Mouse (Mus musculus) liver, embryonic 14.5 days (tissue): ENCODE measurements around the gene Faap24. TPM values are rescaled to one million over a fixed set of nuclear protein-coding genes. Genes with fewer than 3 reads are reported as not detected.

ENCODE experiments used
- ATAC-seq: fragments of 200-750 bp; cut with Nextera tagmentation; 2 replicates; pipeline ENCODE4 v1.8.0; 2017; ENCODE audit warnings: moderate number of reproducible peaks, mild to moderate bottlenecking, moderate library complexity; ENCODE audit not compliant: insufficient read depth
- DNase-seq, 3 experiments: peaks; one replicate each; pipeline ENCODE4 v3.0.0-alpha.2; 2012 to 2013; ENCODE audit warnings: low read depth in 3 of 3, low spot score in 3 of 3
- H3K27ac ChIP-seq: fragments of 300-500 bp; sonication (generic); 2 replicates; pipeline ENCODE4 v1.5.1; 2014; ENCODE audit warnings: moderate library complexity, mild to moderate bottlenecking, control low read depth, inconsistent platforms
- H3K27me3 ChIP-seq: fragments of 300-500 bp; sonication (generic); 2 replicates; pipeline ENCODE4 v1.6.1; 2014; ENCODE audit warnings: mild to moderate bottlenecking, low read length, moderate library complexity; ENCODE audit not compliant: control insufficient read depth, insufficient read depth
- H3K36me3 ChIP-seq: fragments of 300-500 bp; sonication (generic); replicated peaks from 2 replicates; pipeline ENCODE4 v1.6.1; 2014; ENCODE audit warnings: low read depth; ENCODE audit not compliant: control insufficient read depth, insufficient read depth
- H3K4me1 ChIP-seq, 2 experiments: fragments of 200-500 bp in 1 of 2; fragments of 300-500 bp in 1 of 2; sonication (generic) in 1 of 2; replicated peaks; 2 replicates each; pipeline ENCODE4 v1.6.1; 2012 to 2014; ENCODE audit warnings: antibody characterized with exemption in 1 of 2, inconsistent platforms in 1 of 2, low read length in 1 of 2; ENCODE audit not compliant: control insufficient read depth in 2 of 2, insufficient read depth in 2 of 2
- H3K4me2 ChIP-seq: fragments of 300-500 bp; sonication (generic); 2 replicates; pipeline ENCODE4 v1.6.1; 2014; ENCODE audit warnings: low read depth, mild to moderate bottlenecking, control low read depth, moderate library complexity
- H3K4me3 ChIP-seq, 2 experiments: fragments of 200-500 bp in 1 of 2; fragments of 300-500 bp in 1 of 2; sonication (generic) in 1 of 2; 2 replicates each; pipeline ENCODE4 v1.5.1; 2012 to 2014; ENCODE audit warnings: low read depth in 2 of 2, low read length in 2 of 2, mild to moderate bottlenecking in 2 of 2, control low read depth in 1 of 2, inconsistent platforms in 1 of 2, moderate library complexity in 1 of 2; ENCODE audit not compliant: insufficient read depth in 1 of 2
- H3K9ac ChIP-seq: fragments of 300-500 bp; sonication (generic); replicated peaks from 2 replicates; pipeline ENCODE4 v1.6.1; 2014; ENCODE audit warnings: mild to moderate bottlenecking, control low read depth, moderate library complexity
- H3K9me3 ChIP-seq: fragments of 300-500 bp; sonication (generic); 2 replicates; pipeline ENCODE4 v1.6.1; 2016; ENCODE audit warnings: low read length, mixed read lengths; ENCODE audit not compliant: control insufficient read depth
- CTCF ChIP-seq: IDR thresholded peaks from 2 replicates; pipeline ENCODE4 v1.5.1; 2016; ENCODE audit warnings: antibody characterized with exemption, low read depth, control low read depth
- EP300 ChIP-seq: IDR thresholded peaks from 2 replicates; pipeline ENCODE4 v1.6.1; 2016; ENCODE audit warnings: antibody characterized with exemption, low read depth
- whole genome bisulfite sequencing: fragments of 180-500 bp; shearing (Covaris S2); extraction: QIAGEN DNeasy Blood & Tissue Kit; methylation state at CpG from one replicate; pipeline ENCODE4 v1.1.7; 2014; ENCODE audit not compliant: insufficient replicate concordance; 5-methylcytosine and 5-hydroxymethylcytosine counted together
- polyA plus RNA-seq, 2 experiments: library from polyadenylated mRNA; depleted of rRNA in 1 of 2; stranded (reverse) in 1 of 2; unstranded in 1 of 2; fragments of >200 nt; fragmentation: Nextera tagmentation in 1 of 2; extraction: Ambion mirVana in 1 of 2; gene quantifications; 2 replicates each; pipeline versions ENCODE4 v1.2.1 to v1.2.3; 2012 to 2014

Gene Faap24
- polyA plus RNA-seq, 2 experiments = 8.1 to 19.1 TPM

DNA sequence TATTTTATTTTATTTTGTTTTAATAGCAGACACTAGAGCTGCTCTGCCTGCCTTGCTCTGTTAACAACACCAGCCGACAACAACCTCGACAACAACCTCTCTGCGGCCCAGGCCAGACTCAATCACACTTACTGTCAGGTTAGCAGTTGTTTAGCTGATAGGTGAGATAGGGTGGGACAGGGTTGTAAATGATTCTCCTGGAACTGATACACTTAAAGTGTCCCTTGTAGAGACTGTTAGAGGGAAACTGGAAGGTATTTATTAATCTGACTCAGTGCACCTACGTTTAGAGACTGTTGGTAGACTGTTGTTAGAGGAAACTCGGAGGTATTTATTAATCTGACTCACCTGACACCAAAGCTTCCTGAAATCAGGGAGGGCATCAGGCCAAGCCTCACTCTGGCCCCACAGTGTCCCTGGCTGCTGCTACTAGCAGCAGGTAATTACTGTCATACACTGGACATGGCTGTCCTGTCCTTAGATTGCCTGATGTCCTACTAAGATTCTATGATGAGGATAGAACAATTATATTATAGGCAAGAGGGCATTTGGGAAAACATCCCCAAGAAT is 41.2 kb downstream of the Faap24 start:
- 50% methylated on average over 5 of the region's 5 CpGs for WGBS
- DNase-seq = no peak
- Histone ChIP-seq H3K4me1 (peaks cover 0 to 3% of the 10 kb centered on the region in 2 experiments; a peak in 1 of 4 replicates), H3K9me3 (no peaks in the 10 kb centered on the region), H3K9ac (no peak overlapping the region), H3K36me3 (no peaks in the 10 kb centered on the region), H3K4me2 (no peak overlapping the region), H3K4me3 (no peak overlapping the region), H3K27me3 (no peaks in the 10 kb centered on the region), H3K27ac (no peak overlapping the region)
- TF ChIP-seq EP300 (no peak), CTCF (no peak)
- ATAC-seq = no peak

DNA sequence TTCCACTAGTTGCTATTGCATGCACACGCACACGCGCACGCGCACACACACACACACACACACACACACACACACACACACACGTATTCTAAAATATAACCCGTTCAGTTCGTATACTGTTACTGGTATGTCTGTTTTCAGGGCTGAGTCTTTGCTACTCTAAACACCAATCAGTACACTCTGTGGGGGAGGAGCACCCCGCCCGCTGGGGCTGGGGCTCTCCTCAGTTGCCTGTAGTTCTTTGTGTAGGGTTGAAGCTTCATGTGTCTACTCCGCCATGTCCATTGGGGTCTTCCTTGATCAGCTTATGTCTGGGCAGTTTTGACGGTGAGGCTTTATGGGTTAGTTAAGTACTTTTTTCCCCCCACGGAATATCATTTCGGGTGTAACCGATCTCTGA is 43.3 kb downstream of the Faap24 start:
- Histone ChIP-seq H3K9ac (no peak overlapping the region), H3K4me2 (no peak overlapping the region), H3K27ac (no peak overlapping the region), H3K9me3 (no peaks in the 10 kb centered on the region), H3K4me1 (peaks cover 0 to 7% of the 10 kb centered on the region in 2 experiments; a peak in 1 of 4 replicates), H3K4me3 (no peak overlapping the region), H3K36me3 (no peaks in the 10 kb centered on the region), H3K27me3 (no peaks in the 10 kb centered on the region)
- WGBS = 86% methylated on average over 15 of the region's 15 CpGs
- ATAC-seq = no peak
- no peak for DNase-seq
- TF ChIP-seq CTCF = no peak
- TF ChIP-seq EP300 = no peak

DNA sequence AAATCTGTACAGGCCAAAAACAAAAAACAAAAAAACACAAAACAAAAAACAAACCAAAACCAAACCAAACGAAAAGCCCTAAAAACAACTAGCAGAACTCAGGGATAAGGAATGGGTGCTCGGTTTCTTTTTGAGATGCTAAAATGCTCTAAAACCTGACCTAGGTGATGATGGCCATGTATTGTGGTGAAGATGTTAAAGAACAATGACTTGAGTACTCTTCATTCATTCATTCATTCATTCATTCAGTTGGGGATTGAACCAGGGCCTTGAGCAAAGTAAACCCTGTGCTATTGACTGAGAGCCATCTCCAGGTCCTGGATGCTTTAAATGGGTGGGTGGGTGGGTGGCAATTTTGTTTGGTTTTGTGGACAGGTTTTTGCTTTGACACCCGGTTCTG is 45.5 kb downstream of the Faap24 start:
- no peak for ATAC-seq
- DNase-seq = no peak
- no peak overlapping the region for H3K4me2 ChIP-seq
- H3K4me3 ChIP-seq = no peak overlapping the region
- no peak overlapping the region for H3K27ac ChIP-seq
- no peak overlapping the region for H3K9ac ChIP-seq
- H3K27me3 ChIP-seq = no peaks in the 10 kb centered on the region
- TF ChIP-seq CTCF (no peak), EP300 (no peak)
- H3K4me1 ChIP-seq = peaks cover 7 to 16% of the 10 kb centered on the region in 2 experiments
- 58% methylated on average over 3 of the region's 3 CpGs for WGBS
- H3K9me3 ChIP-seq = no peaks in the 10 kb centered on the region
- H3K36me3 ChIP-seq = no peaks in the 10 kb centered on the region

DNA sequence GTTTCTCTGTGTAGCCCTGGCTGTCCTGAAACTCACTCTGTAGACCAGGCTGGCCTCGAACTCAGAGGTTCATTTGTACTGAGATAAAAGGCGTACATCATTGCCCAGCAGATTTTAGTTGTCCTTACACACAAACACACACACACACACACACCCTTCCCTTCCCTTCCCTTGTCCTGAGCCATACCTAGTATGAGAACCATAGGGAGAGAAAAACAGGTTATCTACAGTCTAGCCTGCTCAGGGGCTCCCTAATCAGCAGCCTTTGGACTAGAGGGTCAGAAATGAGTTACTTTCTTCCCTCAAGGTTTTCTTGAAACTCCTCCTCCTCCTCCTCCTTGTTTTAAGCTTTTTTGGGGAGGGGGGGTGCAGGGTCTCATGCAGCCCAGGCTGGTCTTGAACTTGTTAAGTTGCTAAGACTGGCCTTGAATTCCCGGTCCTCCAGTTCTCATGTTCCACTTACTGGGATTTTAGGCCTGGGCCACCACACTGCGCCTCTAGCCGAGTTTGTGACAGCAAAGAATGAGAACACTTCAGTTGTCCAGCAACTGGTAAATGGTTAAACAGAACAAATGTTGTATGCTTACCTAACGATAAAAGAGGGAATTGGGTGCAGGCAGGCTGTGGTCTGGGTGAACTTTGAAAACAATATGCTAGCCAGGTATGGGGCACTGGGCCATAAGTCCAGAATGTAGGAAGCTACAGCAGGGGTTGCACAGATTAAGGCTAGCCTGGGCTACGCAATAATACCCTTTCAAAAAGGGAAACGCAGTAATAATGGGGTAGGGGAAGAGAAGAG is 46.6 kb downstream of the Faap24 start:
- DNase-seq (peak in 1 of 3 experiments; percentile 15), ATAC-seq (peak; percentile 58)
- no peak overlapping the region for H3K4me3 ChIP-seq
- no peaks in the 10 kb centered on the region for H3K36me3 ChIP-seq
- H3K27ac ChIP-seq = no peak overlapping the region
- H3K9ac ChIP-seq = no peak overlapping the region
- TF ChIP-seq EP300 = no peak
- TF ChIP-seq CTCF = no peak
- H3K9me3 ChIP-seq = no peaks in the 10 kb centered on the region
- peaks cover 7 to 16% of the 10 kb centered on the region in 2 experiments for H3K4me1 ChIP-seq
- WGBS = 58% methylated on average over 8 of the region's 8 CpGs
- H3K4me2 ChIP-seq = no peak overlapping the region
- H3K27me3 ChIP-seq = no peaks in the 10 kb centered on the region

DNA sequence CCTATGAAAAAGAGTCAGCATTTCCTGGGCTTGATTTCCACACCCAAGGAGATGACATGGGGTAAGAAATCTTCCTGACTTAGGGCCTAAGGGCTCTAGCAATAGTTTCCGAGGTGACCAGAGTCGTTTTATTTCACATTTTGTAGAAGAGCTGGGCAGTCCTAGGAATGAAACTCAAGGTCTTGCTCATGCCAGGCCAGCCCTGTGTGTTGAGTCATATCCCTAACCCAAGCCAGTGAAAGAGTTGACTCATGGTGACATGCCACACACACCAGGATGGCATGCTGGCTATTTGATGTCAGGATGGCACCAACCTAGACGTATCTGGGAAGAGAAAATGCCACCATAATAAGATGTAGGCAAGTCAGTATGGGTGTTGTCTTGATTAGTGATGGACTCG is 47.6 kb downstream of the Faap24 start:
- no peak for ATAC-seq
- Histone ChIP-seq H3K27me3 (no peaks in the 10 kb centered on the region), H3K9me3 (no peaks in the 10 kb centered on the region), H3K4me1 (peaks cover 7 to 16% of the 10 kb centered on the region in 2 experiments), H3K9ac (no peak overlapping the region), H3K36me3 (no peaks in the 10 kb centered on the region), H3K4me2 (no peak overlapping the region), H3K4me3 (no peak overlapping the region), H3K27ac (no peak overlapping the region)
- DNase-seq = no peak
- TF ChIP-seq CTCF (no peak), EP300 (no peak)
- 49% methylated on average over 4 of the region's 4 CpGs for WGBS
